Mouse (Mus musculus): ENCODE results near the gene Castor2. TPM values are rescaled to one million over a fixed set of nuclear protein-coding genes. Genes with fewer than 3 reads are reported as not detected.

Castor2 gene
- polyA plus RNA-seq, 1 experiment = 4.9 TPM

DNA sequence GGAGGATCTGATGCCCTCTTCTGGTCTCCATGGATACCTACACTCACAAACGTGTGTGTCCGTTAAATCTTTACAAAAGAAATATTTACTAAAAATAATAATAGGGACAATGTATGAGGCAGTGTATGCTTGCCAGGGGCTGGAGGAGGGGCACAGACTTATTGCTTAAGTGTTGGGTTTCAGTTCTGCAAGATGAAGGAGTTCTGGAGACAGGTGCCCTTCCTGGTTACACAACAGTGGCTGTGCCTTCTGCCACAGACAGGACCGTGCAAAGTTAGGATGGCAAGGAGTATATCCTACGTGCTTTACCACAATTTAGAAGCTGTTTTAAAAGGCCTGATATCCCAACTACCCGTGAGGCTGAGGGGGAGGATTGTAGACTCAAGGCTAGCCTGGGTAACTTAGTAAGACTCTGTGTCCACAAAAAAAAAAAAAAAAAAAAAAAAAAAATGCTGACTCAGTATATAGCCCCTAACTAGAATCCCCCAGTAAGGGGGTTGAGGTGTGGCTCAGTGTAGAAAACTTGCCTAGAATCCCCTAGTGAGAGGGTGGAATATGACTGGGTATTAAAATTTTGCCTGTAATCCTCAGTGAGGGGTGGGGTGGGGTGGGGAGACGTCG lies 16.2 kb downstream of the Castor2 start:
- WGBS = 53% methylated on average over 7 of the region's 7 CpGs
- Histone ChIP-seq H3K27ac (ENCODE audit: control insufficient read depth, insufficient read depth, low read depth, low read length, poor library complexity) (no peak overlapping the region), H3K4me1 (ENCODE audit: control insufficient read depth, insufficient read depth, low read length) (peaks cover 4% of the 10 kb centered on the region; the same call in 1 of the 2 replicates), H3K4me3 (replicated peaks; ENCODE audit: control insufficient read depth, low read depth, low read length) (no peak overlapping the region)
- TF ChIP-seq POLR2A (IDR thresholded peaks at IDR 0.05; ENCODE audit: borderline replicate concordance, control insufficient read depth, low read depth, low read length) = no peak
- no peak for TF ChIP-seq CTCF (IDR thresholded peaks at IDR 0.05; ENCODE audit: control insufficient read depth, insufficient read depth, low read length)

DNA sequence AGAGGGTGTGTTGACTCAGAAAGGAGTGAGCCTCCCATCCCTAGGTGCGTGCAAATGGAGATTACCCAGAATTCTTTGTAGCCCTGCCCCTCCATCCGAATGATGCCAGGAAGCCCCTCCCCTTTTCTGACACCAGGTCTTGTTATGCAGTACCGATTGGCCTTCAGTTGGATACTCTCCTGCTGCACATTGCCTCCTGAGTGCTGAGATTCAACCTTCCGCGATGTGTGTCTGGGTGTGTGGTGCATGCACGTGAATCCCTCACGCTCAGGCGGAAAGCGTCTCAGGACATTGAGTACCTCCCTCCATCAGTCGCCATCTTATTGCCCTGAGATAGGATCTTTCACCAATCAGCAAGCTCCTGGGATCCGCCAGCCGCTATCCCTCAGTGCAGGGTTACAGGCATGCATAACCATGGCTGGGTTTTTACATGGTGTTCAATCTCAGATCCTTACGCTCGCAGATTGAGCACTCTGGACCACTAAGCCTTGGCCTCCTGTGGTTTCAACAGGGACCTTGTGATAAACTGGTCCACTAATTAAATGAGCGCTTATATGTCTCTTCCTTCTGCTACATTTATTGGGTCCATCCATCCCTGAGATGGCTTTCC lies 19.4 kb downstream of the Castor2 start:
- Histone ChIP-seq H3K27ac (ENCODE audit: control insufficient read depth, insufficient read depth, low read depth, low read length, poor library complexity) (no peak overlapping the region), H3K4me3 (replicated peaks; ENCODE audit: control insufficient read depth, low read depth, low read length) (no peak overlapping the region), H3K4me1 (ENCODE audit: control insufficient read depth, insufficient read depth, low read length) (peaks cover 4% of the 10 kb centered on the region; the same call in 1 of the 2 replicates)
- TF ChIP-seq POLR2A (IDR thresholded peaks at IDR 0.05; ENCODE audit: borderline replicate concordance, control insufficient read depth, low read depth, low read length) = no peak
- TF ChIP-seq CTCF (IDR thresholded peaks at IDR 0.05; ENCODE audit: control insufficient read depth, insufficient read depth, low read length) = no peak
- WGBS = 91% methylated on average over 15 of the region's 15 CpGs

DNA sequence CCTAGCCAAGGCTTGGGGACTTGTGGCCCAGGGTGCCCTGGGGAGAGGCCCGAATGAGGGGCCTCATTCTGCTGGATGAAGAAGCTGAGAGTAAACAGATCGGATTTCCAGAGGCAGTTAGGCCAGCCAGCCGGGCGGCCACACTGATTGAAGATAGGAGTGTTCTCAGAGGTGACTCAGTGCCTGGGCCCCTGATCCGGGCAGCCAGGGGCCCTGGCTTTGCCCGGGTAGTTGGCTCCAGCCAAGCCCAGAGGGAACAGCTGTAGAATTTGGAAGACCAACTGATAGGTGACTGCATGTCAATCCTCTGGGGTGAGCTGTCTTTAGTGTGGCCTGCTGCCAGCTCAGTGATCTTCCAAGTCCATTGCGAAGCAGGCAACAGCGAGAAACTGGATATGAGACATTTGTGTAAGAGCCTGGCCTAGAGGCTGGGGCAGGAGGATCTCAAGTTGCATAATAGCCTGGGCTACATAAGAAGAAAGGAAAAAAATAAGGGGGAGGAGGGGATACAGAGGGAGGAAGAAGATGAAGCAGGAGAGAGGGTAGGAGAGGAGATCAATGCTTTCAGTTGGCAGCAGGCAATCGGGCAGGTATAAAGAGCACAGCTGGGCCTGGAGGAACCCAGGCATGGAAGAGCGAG lies 20.1 kb downstream of the Castor2 start:
- 76% methylated on average over 10 of the region's 10 CpGs for WGBS
- Histone ChIP-seq H3K27ac (ENCODE audit: control insufficient read depth, insufficient read depth, low read depth, low read length, poor library complexity) (no peak overlapping the region), H3K4me1 (ENCODE audit: control insufficient read depth, insufficient read depth, low read length) (peaks cover 4% of the 10 kb centered on the region; the same call in 1 of the 2 replicates), H3K4me3 (replicated peaks; ENCODE audit: control insufficient read depth, low read depth, low read length) (no peak overlapping the region)
- TF ChIP-seq POLR2A (IDR thresholded peaks at IDR 0.05; ENCODE audit: borderline replicate concordance, control insufficient read depth, low read depth, low read length) (no peak), CTCF (IDR thresholded peaks at IDR 0.05; ENCODE audit: control insufficient read depth, insufficient read depth, low read length) (no peak)

DNA sequence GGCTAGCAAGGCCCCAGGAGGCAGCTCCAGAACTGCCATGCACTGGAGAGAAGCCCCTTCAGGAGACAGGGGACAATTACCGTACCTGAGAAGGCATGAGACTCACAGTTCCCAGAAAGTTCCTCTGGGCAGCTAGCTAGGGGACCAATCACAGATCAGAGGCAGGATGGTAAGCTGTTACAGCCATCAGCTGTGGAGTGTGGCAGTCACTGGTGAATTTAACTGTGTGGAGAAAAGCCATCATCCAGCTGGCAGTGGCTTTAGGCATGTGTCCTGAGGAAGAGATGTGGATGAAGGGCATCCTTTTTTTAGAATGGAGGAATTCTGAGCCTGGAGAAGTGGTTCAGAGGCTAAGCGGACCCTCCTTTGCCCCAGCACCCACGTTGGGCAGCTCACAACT lies 20.6 kb downstream of the Castor2 start:
- H3K27ac ChIP-seq (ENCODE audit: control insufficient read depth, insufficient read depth, low read depth, low read length, poor library complexity) = no peak overlapping the region
- no peak for TF ChIP-seq POLR2A (IDR thresholded peaks at IDR 0.05; ENCODE audit: borderline replicate concordance, control insufficient read depth, low read depth, low read length)
- TF ChIP-seq CTCF (IDR thresholded peaks at IDR 0.05; ENCODE audit: control insufficient read depth, insufficient read depth, low read length) = no peak
- peaks cover 1% of the 10 kb centered on the region; the same call in 1 of the 2 replicates for H3K4me1 ChIP-seq (ENCODE audit: control insufficient read depth, insufficient read depth, low read length)
- WGBS = 84% methylated on average over 3 of the region's 3 CpGs
- H3K4me3 ChIP-seq (replicated peaks; ENCODE audit: control insufficient read depth, low read depth, low read length) = no peak overlapping the region

DNA sequence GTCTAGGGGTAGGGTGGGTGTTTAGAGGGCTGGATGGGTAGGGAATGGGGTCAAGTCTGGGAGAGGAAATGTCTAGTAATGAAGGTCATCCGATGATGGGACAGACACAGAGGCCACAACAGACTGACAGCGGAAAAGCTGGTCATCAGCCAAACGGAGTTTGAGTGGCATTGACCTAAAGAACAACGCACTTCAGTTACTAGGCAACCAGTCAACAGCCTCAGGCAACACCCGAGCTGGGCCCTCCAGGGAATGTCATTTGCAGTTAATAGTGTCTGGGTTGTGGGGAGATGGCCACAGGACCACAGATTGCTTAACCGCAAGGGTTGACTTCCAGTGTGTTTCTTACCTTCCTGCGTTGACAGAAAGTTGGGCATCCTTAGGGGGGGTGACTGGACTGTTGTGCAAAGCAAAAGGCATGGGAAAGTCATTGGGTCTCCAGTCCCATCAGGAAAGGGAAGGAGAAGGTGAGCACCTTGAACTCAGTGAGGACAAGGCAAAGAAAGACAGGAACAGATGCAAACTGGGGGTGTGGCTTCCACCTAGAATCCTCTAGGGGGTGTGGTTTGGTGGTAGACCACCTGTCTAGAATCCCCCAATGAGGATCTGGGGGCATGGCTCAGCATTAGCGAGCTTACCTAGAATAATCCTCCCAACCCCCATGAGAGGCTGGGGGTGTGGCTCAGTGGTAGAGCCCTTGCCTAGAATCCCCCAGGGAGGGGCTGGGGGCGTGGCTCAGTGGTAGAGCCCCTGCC lies 21.8 kb downstream of the Castor2 start:
- no peaks in the 10 kb centered on the region; the same call in 1 of the 2 replicates for H3K4me1 ChIP-seq (ENCODE audit: control insufficient read depth, insufficient read depth, low read length)
- TF ChIP-seq POLR2A (IDR thresholded peaks at IDR 0.05; ENCODE audit: borderline replicate concordance, control insufficient read depth, low read depth, low read length) = no peak
- TF ChIP-seq CTCF (IDR thresholded peaks at IDR 0.05; ENCODE audit: control insufficient read depth, insufficient read depth, low read length) = no peak
- H3K4me3 ChIP-seq (replicated peaks; ENCODE audit: control insufficient read depth, low read depth, low read length) = no peak overlapping the region
- WGBS = 60% methylated on average over 9 of the region's 9 CpGs
- H3K27ac ChIP-seq (ENCODE audit: control insufficient read depth, insufficient read depth, low read depth, low read length, poor library complexity) = no peak overlapping the region

DNA sequence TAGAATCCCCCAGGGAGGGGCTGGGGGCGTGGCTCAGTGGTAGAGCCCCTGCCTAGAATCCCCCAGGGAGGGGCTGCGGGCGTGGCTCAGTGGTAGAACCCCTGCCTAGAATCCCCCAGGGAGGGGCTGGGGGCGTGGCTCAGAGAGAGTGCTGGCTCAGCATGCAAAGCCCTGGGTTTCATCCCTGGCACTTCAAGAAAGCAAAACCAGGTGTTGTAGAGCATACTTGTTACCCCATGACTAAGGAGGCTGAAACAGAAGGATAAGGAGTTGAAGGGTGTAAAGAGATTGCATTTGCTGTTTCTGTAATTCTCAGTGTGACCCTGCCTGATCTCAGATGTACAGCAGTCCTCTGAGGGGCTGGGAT lies 22.4 kb downstream of the Castor2 start:
- Histone ChIP-seq H3K4me3 (replicated peaks; ENCODE audit: control insufficient read depth, low read depth, low read length) (no peak overlapping the region), H3K4me1 (ENCODE audit: control insufficient read depth, insufficient read depth, low read length) (no peaks in the 10 kb centered on the region; the same call in 1 of the 2 replicates), H3K27ac (ENCODE audit: control insufficient read depth, insufficient read depth, low read depth, low read length, poor library complexity) (no peak overlapping the region)
- 67% methylated on average over 4 of the region's 4 CpGs for WGBS
- TF ChIP-seq POLR2A (IDR thresholded peaks at IDR 0.05; ENCODE audit: borderline replicate concordance, control insufficient read depth, low read depth, low read length) = no peak
- no peak for TF ChIP-seq CTCF (IDR thresholded peaks at IDR 0.05; ENCODE audit: control insufficient read depth, insufficient read depth, low read length)

DNA sequence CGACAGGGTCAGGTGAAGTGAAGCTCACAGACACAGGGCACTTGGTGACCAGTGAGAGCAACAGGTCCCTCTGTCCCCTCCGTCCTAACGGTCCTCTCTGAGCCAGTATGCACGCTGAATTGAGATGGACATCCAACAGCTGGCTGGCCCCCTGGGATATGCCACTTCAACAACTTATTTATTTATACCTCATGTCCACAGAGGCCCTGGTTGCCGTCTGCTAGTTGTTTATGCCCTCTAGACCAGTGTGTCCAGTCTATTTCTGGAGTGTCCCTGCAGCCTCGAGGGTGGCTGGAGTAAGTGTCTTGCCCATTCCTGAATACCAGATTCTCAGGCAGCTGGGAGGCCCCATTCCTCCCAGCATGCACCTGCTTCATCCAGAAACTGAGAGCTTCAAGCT lies 24.3 kb downstream of the Castor2 start:
- H3K4me3 ChIP-seq (replicated peaks; ENCODE audit: control insufficient read depth, low read depth, low read length) = no peak overlapping the region
- no peaks in the 10 kb centered on the region; the same call in 1 of the 2 replicates for H3K4me1 ChIP-seq (ENCODE audit: control insufficient read depth, insufficient read depth, low read length)
- TF ChIP-seq CTCF (IDR thresholded peaks at IDR 0.05; ENCODE audit: control insufficient read depth, insufficient read depth, low read length) (no peak), POLR2A (IDR thresholded peaks at IDR 0.05; ENCODE audit: borderline replicate concordance, control insufficient read depth, low read depth, low read length) (no peak)
- no peak overlapping the region for H3K27ac ChIP-seq (ENCODE audit: control insufficient read depth, insufficient read depth, low read depth, low read length, poor library complexity)
- WGBS = 73% methylated on average over 6 of the region's 6 CpGs

DNA sequence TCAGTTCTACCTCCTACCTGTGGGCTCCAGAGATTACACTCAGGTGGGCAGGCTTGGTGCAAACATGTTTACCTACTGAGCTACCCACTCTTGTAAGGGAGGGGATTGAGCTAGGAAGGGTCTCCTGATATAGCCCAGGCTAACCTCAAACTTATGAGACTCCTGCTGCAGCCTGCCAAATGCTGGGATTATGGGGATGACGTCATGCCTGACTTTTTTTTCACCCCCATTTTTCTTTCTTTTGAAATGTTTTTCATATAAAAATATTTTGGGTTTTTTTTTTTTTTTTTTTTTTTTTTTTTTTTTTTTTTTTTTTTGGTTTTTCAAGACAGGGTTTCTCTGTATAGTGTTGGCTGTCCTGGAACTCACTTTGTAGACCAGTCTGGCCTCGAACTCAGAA lies 26.7 kb downstream of the Castor2 start:
- Histone ChIP-seq H3K4me1 (ENCODE audit: control insufficient read depth, insufficient read depth, low read length) (no peaks in the 10 kb centered on the region; the same call in 1 of the 2 replicates), H3K4me3 (replicated peaks; ENCODE audit: control insufficient read depth, low read depth, low read length) (no peak overlapping the region), H3K27ac (ENCODE audit: control insufficient read depth, insufficient read depth, low read depth, low read length, poor library complexity) (no peak overlapping the region)
- 73% methylated on average over 2 of the region's 2 CpGs for WGBS
- TF ChIP-seq CTCF (IDR thresholded peaks at IDR 0.05; ENCODE audit: control insufficient read depth, insufficient read depth, low read length) = no peak
- TF ChIP-seq POLR2A (IDR thresholded peaks at IDR 0.05; ENCODE audit: borderline replicate concordance, control insufficient read depth, low read depth, low read length) = no peak

All from bone marrow, adult 2 months (tissue).